Mouse (Mus musculus): Measurements from ENCODE around the gene Gucy2g.
"Not testable (repeated sequence)": the region's sequence is repeated elsewhere in the genome, so short reads cannot be mapped to it uniquely, and the experiment has no call there.

Gene Gucy2g

GRCm38 (mm10) chr19:55206482-55207138 lies 34.4 kb downstream of the Gucy2g start:
- DNase-seq (ENCODE audit: low spot score) = no peak

GRCm38 (mm10) chr19:55198303-55198702 lies 42.7 kb downstream of the Gucy2g start:
- no peak for DNase-seq (ENCODE audit: low spot score)

GRCm38 (mm10) chr19:55195574-55195973 lies 45.5 kb downstream of the Gucy2g start:
- DNase-seq (ENCODE audit: low spot score) = no peak

- peak; percentile 48 for DNase-seq (ENCODE audit: low spot score)
Measured at GRCm38 (mm10) chr19:55194520-55195170, 46.4 kb downstream of the Gucy2g start.

GRCm38 (mm10) chr19:55193717-55194394 lies 47.2 kb downstream of the Gucy2g start:
- no peak for DNase-seq (ENCODE audit: low spot score)

GRCm38 (mm10) chr19:55192254-55192945 lies 48.6 kb downstream of the Gucy2g start:
- no peak for DNase-seq (ENCODE audit: low spot score)

- no peak for DNase-seq (ENCODE audit: low spot score)
Measured at GRCm38 (mm10) chr19:55191596-55191995, 49.4 kb downstream of the Gucy2g start.

- no peak for DNase-seq (ENCODE audit: low spot score)
Measured at GRCm38 (mm10) chr19:55190065-55190464, 51.0 kb downstream of the Gucy2g start.

GRCm38 (mm10) chr19:55185651-55186050 lies 55.4 kb downstream of the Gucy2g start:
- DNase-seq (ENCODE audit: low spot score) = no peak

- DNase-seq (ENCODE audit: low spot score) = no peak
Measured at GRCm38 (mm10) chr19:55185074-55185473, 56.0 kb downstream of the Gucy2g start.

- DNase-seq (ENCODE audit: low spot score) = peak; percentile 31
Measured at GRCm38 (mm10) chr19:55184442-55184841, 56.6 kb downstream of the Gucy2g start.

GRCm38 (mm10) chr19:55180433-55180832 lies 60.6 kb downstream of the Gucy2g start, which contains the start of gene Tectb:
TSS of gene Tectb (plus strand) at chr19:55180733.
- DNase-seq (ENCODE audit: low spot score) = no peak

- DNase-seq (ENCODE audit: low spot score) = no peak
Measured at GRCm38 (mm10) chr19:55177143-55177542, 63.9 kb downstream of the Gucy2g start.

- DNase-seq (ENCODE audit: low spot score) = no peak
Measured at GRCm38 (mm10) chr19:55171585-55171984, 69.5 kb downstream of the Gucy2g start.

GRCm38 (mm10) chr19:55170399-55170798 lies 70.6 kb downstream of the Gucy2g start:
- DNase-seq (ENCODE audit: low spot score) = no peak

GRCm38 (mm10) chr19:55169236-55169729 lies 71.8 kb downstream of the Gucy2g start:
- DNase-seq (ENCODE audit: low spot score) = not testable (repeated sequence)

GRCm38 (mm10) chr19:55168360-55168759 lies 72.7 kb downstream of the Gucy2g start:
- DNase-seq (ENCODE audit: low spot score) = no peak

GRCm38 (mm10) chr19:55167741-55168140 lies 73.3 kb downstream of the Gucy2g start:
- no peak for DNase-seq (ENCODE audit: low spot score)

- DNase-seq (ENCODE audit: low spot score) = no peak
Measured at GRCm38 (mm10) chr19:55166741-55167140, 74.3 kb downstream of the Gucy2g start.

GRCm38 (mm10) chr19:55165954-55166353 lies 75.1 kb downstream of the Gucy2g start:
- DNase-seq (ENCODE audit: low spot score) = no peak

GRCm38 (mm10) chr19:55165183-55165865 lies 75.7 kb downstream of the Gucy2g start:
- DNase-seq (ENCODE audit: low spot score) = no peak

GRCm38 (mm10) chr19:55164162-55164561 lies 76.9 kb downstream of the Gucy2g start:
- DNase-seq (ENCODE audit: low spot score) = no peak
